Mouse (Mus musculus): ENCODE measurements around the gene Adam19.
"Not testable (repeated sequence)": the region's sequence is repeated elsewhere in the genome, so short reads cannot be mapped to it uniquely, and the experiment has no call there.

Gene Adam19

GRCm38 (mm10) chr11:46131022-46131986 is 75.5 kb downstream of the Adam19 start:
- no peak for DNase-seq (ENCODE audit: low spot score)

GRCm38 (mm10) chr11:46134899-46135298 is 79.1 kb downstream of the Adam19 start:
- DNase-seq (ENCODE audit: low spot score) = no peak

- DNase-seq (ENCODE audit: low spot score) = no peak
These were observed 87.5 kb downstream of the Adam19 start for GRCm38 (mm10) chr11:46143342-46143741.

GRCm38 (mm10) chr11:46145163-46145875 is 89.5 kb downstream of the Adam19 start:
- no peak for DNase-seq (ENCODE audit: low spot score)

- DNase-seq (ENCODE audit: low spot score) = no peak
These were observed 90.8 kb downstream of the Adam19 start for GRCm38 (mm10) chr11:46146619-46147018.

DNA sequence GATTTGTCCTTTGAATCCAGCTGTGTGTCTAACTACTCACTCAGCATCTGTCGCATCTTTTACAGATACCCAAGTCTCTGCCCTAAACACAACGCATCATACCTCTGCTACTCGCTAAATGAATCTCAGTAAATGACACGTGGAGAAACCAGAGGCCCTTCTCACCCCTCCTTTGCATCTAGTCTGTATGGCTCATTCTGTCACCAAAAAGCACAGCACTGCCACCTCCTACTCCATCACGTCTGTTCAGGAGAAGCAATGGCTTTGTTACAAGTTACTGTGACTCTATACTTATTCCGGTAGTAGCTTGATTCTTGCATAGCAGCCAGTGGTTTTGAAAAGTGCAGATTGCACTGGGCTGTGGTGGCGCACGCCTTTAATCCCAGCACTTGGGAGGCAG is 101.2 kb downstream of the Adam19 start:
- no peak for DNase-seq (ENCODE audit: low spot score)

DNA sequence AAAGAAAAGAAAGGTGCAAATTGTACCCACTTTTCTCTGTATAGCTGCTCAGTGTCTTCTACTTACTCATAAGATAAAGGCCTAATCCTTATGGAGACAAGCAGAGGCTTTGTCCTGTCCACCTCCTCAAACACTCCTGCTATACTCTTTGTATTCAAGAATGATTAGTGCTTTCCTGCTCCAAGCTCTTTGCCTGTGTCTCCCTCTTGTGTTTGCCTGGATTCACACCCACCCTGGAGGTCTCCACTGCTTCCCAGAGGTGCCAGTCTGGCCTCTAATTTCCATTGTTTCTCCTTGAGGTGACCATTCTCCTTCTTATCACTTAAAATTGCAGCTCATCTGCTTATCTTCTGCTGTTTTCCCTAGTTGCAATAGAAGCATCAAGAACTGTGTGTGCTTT is 101.7 kb downstream of the Adam19 start:
- DNase-seq (ENCODE audit: low spot score) = no peak

- no peak for DNase-seq (ENCODE audit: low spot score)
These were observed 110.2 kb downstream of the Adam19 start, which contains the start of gene Nipal4 for GRCm38 (mm10) chr11:46165866-46166585. TSS of gene Nipal4 (minus strand) at chr11:46166508.

GRCm38 (mm10) chr11:46168506-46168905 is 112.7 kb downstream of the Adam19 start:
- DNase-seq (ENCODE audit: low spot score) = no peak

- no peak for DNase-seq (ENCODE audit: low spot score)
These were observed 114.1 kb downstream of the Adam19 start for GRCm38 (mm10) chr11:46169908-46170307.

DNA sequence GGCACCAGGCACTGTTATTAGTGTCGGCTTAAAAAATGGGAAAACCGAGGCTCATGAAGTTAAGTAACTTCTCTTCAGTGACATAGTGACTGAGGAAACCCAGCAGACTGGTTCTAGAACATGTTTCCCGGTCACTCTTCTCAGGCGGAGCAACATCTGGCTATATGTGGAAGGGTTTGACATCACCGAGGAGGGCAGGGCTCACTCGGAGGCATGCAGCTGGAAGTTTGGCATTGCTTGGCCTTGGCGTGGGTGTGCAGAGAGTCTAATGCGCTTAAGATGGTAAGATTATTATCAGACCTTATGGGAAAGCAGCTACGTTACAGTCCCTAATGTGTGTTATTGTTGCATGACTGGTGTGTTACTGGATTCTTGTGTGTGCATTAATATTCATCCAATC is 116.3 kb downstream of the Adam19 start:
- DNase-seq (ENCODE audit: low spot score) = no peak

- no peak for DNase-seq (ENCODE audit: low spot score)
These were observed 120.4 kb downstream of the Adam19 start for GRCm38 (mm10) chr11:46176155-46176554.

DNA sequence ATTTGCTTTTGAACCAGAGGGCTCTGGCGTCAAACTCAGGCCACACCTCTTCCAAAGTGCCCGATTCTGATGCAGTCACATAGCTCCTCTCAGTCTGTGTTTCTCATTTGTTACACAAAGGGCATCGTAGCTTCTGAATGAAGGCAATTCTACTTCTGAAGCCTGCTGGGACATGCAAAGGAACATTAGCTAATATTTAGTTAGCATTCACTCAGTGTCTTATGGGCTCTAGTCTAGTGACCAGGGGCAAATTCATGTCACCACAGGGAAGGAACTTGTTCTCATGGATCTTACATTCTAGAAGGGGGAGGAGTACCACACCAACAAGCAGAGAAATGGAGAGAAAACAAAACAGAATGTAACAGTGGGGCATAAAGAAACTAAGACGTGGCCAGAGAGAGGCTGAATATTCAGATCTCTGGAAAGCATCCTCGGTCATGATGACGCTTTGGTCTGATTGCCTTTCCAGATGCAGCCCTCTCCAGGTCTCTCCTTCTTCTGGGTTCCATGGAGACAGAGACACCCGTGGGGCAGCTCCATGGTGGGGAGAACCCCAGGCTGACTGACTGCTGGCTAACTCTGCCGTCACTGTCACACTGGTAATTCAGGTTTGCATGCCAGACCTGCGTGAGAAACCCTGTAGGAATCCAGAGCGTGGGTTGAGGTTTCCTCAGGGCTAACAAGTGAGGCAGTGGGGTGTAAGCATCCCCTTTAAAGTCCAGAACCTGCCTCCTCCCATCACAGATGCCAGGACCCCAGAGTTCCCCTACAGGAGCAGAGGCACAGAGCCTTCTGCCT is 121.7 kb downstream of the Adam19 start:
- no peak for DNase-seq (ENCODE audit: low spot score)

- DNase-seq (ENCODE audit: low spot score) = not testable (repeated sequence)
These were observed 126.2 kb downstream of the Adam19 start for GRCm38 (mm10) chr11:46182031-46182430.

DNA sequence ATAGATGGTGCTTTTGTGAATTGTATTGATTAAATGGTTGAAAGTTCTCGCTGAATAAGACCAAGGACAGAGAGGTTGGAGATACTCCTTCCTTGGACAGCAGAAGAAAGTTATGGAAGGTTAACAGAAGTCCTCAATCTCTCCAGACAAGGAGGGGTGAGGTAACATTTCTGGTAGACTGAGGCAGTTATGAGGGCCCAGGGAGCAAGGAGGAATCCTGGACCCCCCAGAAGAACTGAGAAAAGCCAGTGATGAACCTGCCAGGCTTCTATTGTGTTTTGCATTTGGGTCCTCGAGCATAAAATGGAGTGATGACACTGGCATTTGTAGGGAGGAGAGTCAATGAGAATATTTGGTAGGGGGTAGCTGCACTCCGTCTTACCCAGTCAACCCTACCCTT is 129.2 kb downstream of the Adam19 start:
- no peak for DNase-seq (ENCODE audit: low spot score)

DNA sequence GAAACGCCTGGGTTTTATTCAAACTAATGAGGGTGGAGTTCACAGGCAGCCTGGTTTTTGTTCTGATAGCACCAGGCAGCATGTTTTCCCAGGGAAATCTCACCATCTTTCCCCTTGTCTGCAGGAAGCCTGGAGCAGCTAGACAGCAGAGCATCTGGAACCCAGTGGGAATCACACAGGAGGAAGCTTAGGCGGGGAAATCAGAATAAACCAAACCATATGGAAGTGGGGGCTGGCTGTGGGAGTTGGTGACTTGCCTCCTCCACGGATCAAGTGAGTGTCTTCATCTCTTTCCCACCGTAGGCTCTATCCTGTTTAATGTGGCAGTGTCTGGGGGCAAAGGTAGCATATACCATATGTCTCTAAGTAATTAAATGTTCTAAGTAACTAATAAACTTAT is 129.7 kb downstream of the Adam19 start:
- DNase-seq (ENCODE audit: low spot score) = no peak

DNA sequence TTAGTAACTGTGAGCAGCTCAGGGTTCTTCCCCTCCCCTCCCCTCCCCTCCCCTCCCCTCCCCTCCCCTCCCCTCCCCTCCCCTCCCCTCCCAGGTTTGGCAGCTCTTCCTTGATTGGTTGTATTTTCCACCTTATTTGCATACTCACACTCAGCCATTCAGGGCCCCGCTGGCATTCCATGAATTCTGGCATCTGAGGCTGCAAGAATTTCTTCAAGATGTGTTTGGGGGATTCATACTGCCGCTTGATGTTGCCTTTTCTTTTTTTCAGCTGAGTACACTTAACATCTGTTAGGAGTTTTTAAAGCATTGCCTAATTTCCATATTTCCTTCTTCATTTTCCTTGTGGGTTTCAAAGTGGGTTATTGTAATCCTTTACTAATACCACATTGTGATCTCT is 132.5 kb downstream of the Adam19 start:
- DNase-seq (ENCODE audit: low spot score) = no peak

- DNase-seq (ENCODE audit: low spot score) = no peak
These were observed 138.4 kb downstream of the Adam19 start for GRCm38 (mm10) chr11:46194175-46194574.

All from spleen, adult 12 weeks (tissue).